Mouse (Mus musculus) heart, embryonic 15.5 days (tissue): ENCODE results near the gene Cyth1. TPM values are rescaled to one million over a fixed set of nuclear protein-coding genes. Genes with fewer than 3 reads are reported as not detected.

Experiments
- ATAC-seq: fragments of 200-750 bp; cut with Nextera tagmentation; replicated peaks from 2 replicates; pipeline ENCODE4 v1.8.0; 2017; ENCODE audit warnings: low read depth, moderate TSS enrichment; ENCODE audit not compliant: insufficient number of reproducible peaks, insufficient read depth, low FRiP score
- H3K27ac ChIP-seq: fragments of 300-500 bp; sonication (generic); 2 replicates; pipeline ENCODE4 v1.5.1; 2015; ENCODE audit warnings: mild to moderate bottlenecking, inconsistent platforms
- H3K27me3 ChIP-seq: fragments of 300-500 bp; sonication (generic); 2 replicates; pipeline ENCODE4 v1.6.1; 2015; ENCODE audit warnings: inconsistent platforms
- H3K36me3 ChIP-seq: fragments of 300-500 bp; sonication (generic); 2 replicates; pipeline ENCODE4 v1.6.1; 2015; ENCODE audit warnings: mild to moderate bottlenecking, inconsistent platforms
- H3K4me1 ChIP-seq: fragments of 300-500 bp; sonication (generic); replicated peaks from 2 replicates; pipeline ENCODE4 v1.6.1; 2015; ENCODE audit warnings: inconsistent platforms
- H3K4me2 ChIP-seq: fragments of 300-500 bp; sonication (generic); 2 replicates; pipeline ENCODE4 v1.6.1; 2015; ENCODE audit warnings: inconsistent platforms, mild to moderate bottlenecking, moderate library complexity
- H3K4me3 ChIP-seq: fragments of 300-500 bp; sonication (generic); 2 replicates; pipeline ENCODE4 v1.5.1; 2015; ENCODE audit warnings: mild to moderate bottlenecking, inconsistent platforms
- H3K9ac ChIP-seq: fragments of 300-500 bp; sonication (generic); 2 replicates; pipeline ENCODE4 v1.6.1; 2015; ENCODE audit warnings: mild to moderate bottlenecking, inconsistent platforms
- H3K9me3 ChIP-seq: fragments of 300-500 bp; sonication (generic); replicated peaks from 2 replicates; pipeline ENCODE4 v1.6.1; 2016; ENCODE audit warnings: inconsistent platforms
- WGBS: fragments of 180-500 bp; shearing (Covaris S2); methylation state at CpG from one replicate; pipeline ENCODE4 v1.1.7; 2015; ENCODE audit warnings: mixed read lengths; 5-methylcytosine and 5-hydroxymethylcytosine counted together
- polyA plus RNA-seq: library from polyadenylated mRNA; unstranded; fragments of >200 nt; fragmentation: Nextera tagmentation; extraction: Ambion mirVana; gene quantifications from 2 replicates; pipeline ENCODE4 v1.2.1, GENCODE M21; 2015

Gene Cyth1
- polyA plus RNA-seq, 1 experiment from 2014 or later: 18.0 TPM

DNA sequence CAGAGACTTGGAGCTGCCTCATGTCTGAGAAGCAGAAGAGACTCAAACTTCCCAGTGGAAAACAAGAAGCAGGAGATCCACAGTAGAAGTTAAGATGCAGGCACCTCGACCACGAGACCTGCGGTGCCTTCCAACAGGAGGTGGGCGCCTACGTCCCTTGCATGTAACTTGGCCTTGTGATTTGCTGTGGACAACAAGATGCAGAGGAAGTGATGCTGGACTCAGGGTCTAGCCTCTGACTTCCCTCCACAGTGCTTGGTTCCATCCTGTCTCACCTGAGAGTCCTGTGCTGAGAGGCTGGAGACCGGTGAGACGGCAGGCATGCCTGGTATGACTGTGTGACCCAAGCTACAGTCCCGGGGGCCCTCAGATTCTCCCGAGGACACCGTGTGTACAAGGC lies 101.9 kb downstream of the Cyth1 start:
- Histone ChIP-seq H3K27me3 (no peaks in the 10 kb centered on the region), H3K36me3 (no peaks in the 10 kb centered on the region), H3K9ac (no peak overlapping the region), H3K4me1 (peaks cover 35% of the 10 kb centered on the region), H3K27ac (peak overlapping the region; percentile 75), H3K4me2 (peak overlapping the region; percentile 44; the same call in 1 of the 2 replicates), H3K9me3 (no peaks in the 10 kb centered on the region), H3K4me3 (no peak overlapping the region)
- no peak for ATAC-seq
- WGBS: 91% methylated on average over 10 of the region's 10 CpGs

DNA sequence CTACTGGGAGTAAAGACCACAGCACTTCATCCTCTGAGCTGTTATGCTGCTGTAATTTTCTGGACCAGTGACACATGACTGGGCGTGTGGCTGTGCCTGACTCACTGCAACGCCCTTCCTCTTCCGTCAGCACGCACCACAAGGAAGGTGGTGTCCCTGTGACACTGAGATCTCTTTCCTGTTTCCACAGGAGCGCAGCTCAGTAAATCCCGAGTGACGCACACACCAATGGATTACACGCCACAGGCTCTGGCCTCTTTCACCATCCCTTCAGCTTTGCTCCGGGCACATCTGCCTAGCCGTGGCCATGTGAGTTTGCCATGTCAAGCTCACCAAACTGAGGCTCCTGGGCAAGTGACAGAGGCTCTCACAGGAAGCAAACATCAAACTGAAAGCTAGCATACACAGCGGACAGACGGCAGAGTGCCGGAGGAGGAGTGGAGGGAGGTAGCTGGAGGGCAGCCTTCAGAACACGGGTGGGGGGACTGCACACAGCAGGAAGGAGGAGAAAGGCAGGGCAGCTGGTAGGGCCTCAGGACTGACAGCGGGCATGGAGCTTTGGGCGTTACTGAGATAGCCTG lies 102.5 kb downstream of the Cyth1 start:
- ATAC-seq: peak; percentile 30
- WGBS: 58% methylated on average over 16 of the region's 16 CpGs
- peak overlapping the region; percentile 44 for H3K4me2 ChIP-seq

DNA sequence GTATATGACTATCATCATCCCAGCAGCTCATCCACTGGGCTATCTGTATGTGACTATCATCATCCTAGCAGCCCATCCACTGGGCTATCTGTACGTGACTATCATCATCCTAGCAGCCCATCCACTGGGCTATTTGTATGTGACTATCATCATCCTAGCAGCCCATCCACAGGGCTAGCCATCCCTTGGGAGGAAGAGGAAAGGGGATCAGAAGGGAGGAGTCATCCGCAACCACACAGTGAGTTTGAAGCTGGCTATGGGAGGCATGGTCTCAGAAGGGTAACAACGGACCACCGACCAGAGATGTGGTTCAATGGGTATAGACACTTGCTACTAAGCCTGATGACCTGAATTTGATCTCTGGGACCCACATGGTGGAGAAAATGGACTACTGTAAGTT lies 103.3 kb downstream of the Cyth1 start:
- Histone ChIP-seq H3K4me1 (peaks cover 32% of the 10 kb centered on the region), H3K27ac (peak overlapping the region; percentile 75; the same call in 1 of the 2 replicates), H3K27me3 (no peaks in the 10 kb centered on the region), H3K9me3 (no peaks in the 10 kb centered on the region), H3K4me2 (no peak overlapping the region), H3K4me3 (no peak overlapping the region), H3K9ac (no peak overlapping the region), H3K36me3 (no peaks in the 10 kb centered on the region)
- ATAC-seq: no peak
- 88% methylated on average over 4 of the region's 4 CpGs for WGBS

More for the DNA sequence above, 102.5 kb downstream of the Cyth1 start:
- H3K27ac ChIP-seq: peak overlapping the region; percentile 75
- no peaks in the 10 kb centered on the region for H3K9me3 ChIP-seq
- H3K36me3 ChIP-seq: no peaks in the 10 kb centered on the region
- no peak overlapping the region; the same call in 1 of the 2 replicates for H3K9ac ChIP-seq
- H3K4me3 ChIP-seq: peak overlapping the region; percentile 12; the same call in 1 of the 2 replicates
- H3K27me3 ChIP-seq: no peaks in the 10 kb centered on the region
- peaks cover 34% of the 10 kb centered on the region for H3K4me1 ChIP-seq

DNA sequence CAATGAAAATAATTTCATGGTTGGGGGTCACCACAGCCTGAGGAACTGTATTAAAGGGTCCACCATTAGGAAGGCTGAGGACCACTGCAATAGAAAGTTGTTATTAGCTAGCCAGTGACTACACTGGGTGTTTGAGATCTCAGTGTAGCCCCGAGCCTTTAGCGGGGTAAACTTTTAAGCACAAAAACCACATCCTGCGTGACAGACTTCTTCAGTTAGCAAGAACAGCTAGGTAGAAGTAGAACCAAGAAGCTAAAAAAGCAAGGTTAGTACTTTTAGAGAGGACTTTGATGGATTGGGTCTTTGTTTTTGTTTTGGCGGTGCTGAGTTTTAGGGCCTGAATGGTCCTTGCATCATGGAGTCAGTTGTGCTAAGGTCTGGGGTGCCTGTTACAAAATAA lies 104.7 kb downstream of the Cyth1 start:
- Histone ChIP-seq H3K4me3 (no peak overlapping the region), H3K9ac (no peak overlapping the region), H3K36me3 (no peaks in the 10 kb centered on the region), H3K27ac (no peak overlapping the region), H3K4me2 (no peak overlapping the region), H3K9me3 (no peaks in the 10 kb centered on the region), H3K27me3 (no peaks in the 10 kb centered on the region), H3K4me1 (peaks cover 23% of the 10 kb centered on the region)
- WGBS: 93% methylated on average over 4 of the region's 4 CpGs
- ATAC-seq: no peak

DNA sequence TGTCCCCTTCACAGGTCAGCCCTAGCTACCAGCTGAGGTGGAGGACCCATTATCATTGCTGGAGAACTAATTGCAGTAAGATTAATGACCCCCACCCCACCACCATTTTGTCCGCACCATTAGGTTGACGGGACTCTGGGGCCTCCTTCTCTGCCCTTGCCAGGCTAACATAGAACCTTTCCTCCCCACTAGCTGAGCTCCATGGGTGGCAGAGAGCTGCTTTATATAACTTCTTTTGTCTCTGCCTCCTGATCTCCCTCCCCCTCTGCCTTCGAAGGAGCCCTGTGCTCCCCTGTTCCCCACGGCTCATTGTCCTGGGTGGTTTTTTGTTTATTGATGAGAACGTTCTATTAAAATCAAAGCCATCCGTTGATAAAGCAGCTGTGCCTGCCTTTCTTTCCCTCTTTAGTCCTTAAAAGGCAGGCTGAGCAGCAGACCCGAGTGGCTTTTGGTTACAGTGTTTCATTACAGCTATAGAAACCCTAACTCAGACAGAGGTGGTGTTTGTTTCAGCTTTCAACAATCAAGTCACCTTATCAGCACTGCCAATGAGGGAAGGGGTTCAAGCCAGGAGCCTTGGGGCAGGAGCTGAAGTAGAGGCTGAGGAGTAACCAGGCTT lies 105.7 kb downstream of the Cyth1 start:
- Histone ChIP-seq H3K27ac (peak overlapping the region; percentile 38; the same call in 1 of the 2 replicates), H3K36me3 (no peaks in the 10 kb centered on the region), H3K9ac (no peak overlapping the region), H3K4me2 (no peak overlapping the region), H3K27me3 (no peaks in the 10 kb centered on the region), H3K4me3 (no peak overlapping the region), H3K4me1 (peaks cover 23% of the 10 kb centered on the region), H3K9me3 (no peaks in the 10 kb centered on the region)
- WGBS: 33% methylated on average over 7 of the region's 7 CpGs
- ATAC-seq: no peak

DNA sequence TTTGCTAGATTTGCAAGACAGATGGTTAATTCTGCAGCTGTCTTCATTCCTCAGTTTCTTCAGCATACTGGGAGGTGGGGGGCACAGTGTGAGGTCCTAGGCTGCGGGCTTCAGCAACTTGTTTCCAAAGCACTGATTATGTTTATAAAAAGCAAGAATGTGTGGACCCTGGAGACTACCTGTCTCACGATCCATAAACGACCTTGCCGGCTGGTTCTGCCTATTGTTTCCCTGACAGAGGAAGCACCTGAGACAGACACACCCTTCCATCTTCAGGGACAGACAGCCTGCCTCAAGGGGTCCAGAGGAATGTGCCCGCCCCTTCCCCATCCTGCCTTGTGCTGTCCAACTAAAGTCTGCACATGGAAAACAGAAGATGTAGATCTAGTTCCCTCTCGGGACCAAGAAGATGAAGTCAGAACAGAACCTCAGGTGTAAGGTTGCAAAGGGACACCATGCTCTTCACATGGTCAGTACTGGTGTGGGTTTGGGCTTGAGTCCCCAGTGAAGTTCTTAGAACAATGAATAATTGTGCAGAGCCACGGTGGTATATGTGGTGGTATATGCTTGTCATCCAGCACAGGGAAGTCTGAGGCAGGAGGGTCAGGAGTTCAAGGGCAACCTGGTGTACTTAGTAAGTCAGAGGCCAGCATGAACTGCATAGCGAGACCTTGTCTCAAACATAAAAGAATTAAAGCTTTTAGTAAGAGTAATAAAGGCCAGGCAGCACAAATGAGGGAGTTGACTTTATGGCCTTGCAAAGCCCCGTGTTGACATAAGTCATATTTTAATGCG lies 107.4 kb downstream of the Cyth1 start:
- Histone ChIP-seq H3K27me3 (no peaks in the 10 kb centered on the region), H3K4me2 (no peak overlapping the region), H3K4me1 (peaks cover 25% of the 10 kb centered on the region), H3K9me3 (no peaks in the 10 kb centered on the region), H3K4me3 (no peak overlapping the region), H3K27ac (no peak overlapping the region), H3K36me3 (no peaks in the 10 kb centered on the region), H3K9ac (no peak overlapping the region)
- 61% methylated on average over 10 of the region's 10 CpGs for WGBS
- ATAC-seq: no peak

DNA sequence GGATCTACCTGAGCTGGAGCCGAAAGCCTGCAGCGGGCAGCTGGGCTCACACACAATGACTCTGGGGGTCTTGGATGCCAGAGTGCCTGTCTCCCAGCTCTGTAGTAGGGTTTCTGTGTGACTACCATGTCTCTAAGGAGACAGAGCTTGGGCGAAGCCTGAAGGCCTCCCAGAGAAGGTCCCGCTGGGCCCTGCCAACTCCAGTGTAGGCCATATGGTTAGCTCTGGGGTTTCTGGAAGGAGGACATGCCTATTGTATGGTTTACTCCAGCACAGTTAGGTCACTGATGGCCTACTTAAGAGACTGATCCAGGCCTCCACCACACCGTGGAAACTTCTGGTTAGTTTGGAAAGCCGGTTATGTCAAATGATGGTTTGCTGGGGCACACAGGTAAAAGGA lies 110.0 kb downstream of the Cyth1 start:
- Histone ChIP-seq H3K9ac (no peak overlapping the region), H3K9me3 (no peaks in the 10 kb centered on the region), H3K4me1 (peaks cover 33% of the 10 kb centered on the region), H3K4me2 (no peak overlapping the region), H3K36me3 (no peaks in the 10 kb centered on the region), H3K27me3 (no peaks in the 10 kb centered on the region), H3K27ac (no peak overlapping the region), H3K4me3 (no peak overlapping the region)
- 96% methylated on average over 6 of the region's 6 CpGs for WGBS
- no peak for ATAC-seq

DNA sequence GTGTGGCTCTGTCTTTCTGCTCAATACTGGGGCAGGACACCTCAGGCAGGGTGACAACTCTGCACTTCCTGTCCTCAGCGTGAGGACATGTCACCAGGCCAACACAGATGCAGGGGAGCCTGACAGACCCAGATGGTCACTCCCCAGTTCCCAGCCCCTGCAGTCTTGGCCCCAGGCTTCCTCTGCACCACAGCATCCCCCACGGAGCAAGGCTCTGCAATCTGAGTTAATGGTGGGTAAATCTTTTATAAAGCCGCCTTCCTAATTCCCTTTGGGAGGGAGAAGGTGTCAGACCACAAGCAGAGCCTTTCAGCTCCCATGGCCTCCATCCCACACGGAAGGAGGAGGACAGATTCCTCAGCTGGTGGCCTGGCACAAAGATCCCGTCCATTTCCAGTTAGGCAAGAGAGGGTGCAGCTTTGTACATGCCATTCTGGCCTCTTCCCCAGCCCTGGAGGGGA lies 112.2 kb downstream of the Cyth1 start:
- no peaks in the 10 kb centered on the region for H3K9me3 ChIP-seq
- no peak overlapping the region for H3K4me2 ChIP-seq
- ATAC-seq: no peak
- H3K4me3 ChIP-seq: no peak overlapping the region
- no peak overlapping the region for H3K27ac ChIP-seq
- peaks cover 39% of the 10 kb centered on the region for H3K4me1 ChIP-seq
- no peaks in the 10 kb centered on the region for H3K36me3 ChIP-seq
- no peaks in the 10 kb centered on the region for H3K27me3 ChIP-seq
- H3K9ac ChIP-seq: no peak overlapping the region
- 59% methylated on average over 5 of the region's 5 CpGs for whole genome bisulfite sequencing

DNA sequence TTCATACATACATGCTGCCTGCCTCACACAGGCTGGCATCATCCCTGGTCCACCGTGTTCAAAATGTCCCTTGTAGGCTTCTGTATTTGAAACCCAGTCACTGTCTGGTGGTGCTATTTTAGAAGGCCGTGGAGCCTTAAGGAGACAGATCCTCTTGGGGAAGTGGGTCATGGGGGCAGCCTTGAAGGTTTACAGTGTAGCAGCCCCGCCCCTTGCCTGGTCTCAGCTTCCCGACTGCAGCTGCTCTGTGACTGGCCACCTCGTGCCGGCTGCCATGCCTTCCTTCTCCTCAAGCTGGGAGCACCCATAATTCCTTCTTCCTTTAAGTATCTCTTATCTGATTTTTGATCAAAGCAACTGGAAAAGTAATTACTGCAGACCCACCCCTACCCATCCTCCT lies 113.1 kb downstream of the Cyth1 start:
- ATAC-seq: no peak
- Histone ChIP-seq H3K27ac (no peak overlapping the region), H3K4me2 (no peak overlapping the region), H3K9me3 (no peaks in the 10 kb centered on the region), H3K9ac (no peak overlapping the region), H3K4me3 (no peak overlapping the region), H3K27me3 (no peaks in the 10 kb centered on the region), H3K4me1 (peaks cover 30% of the 10 kb centered on the region), H3K36me3 (no peaks in the 10 kb centered on the region)
- WGBS: 56% methylated on average over 6 of the region's 6 CpGs

DNA sequence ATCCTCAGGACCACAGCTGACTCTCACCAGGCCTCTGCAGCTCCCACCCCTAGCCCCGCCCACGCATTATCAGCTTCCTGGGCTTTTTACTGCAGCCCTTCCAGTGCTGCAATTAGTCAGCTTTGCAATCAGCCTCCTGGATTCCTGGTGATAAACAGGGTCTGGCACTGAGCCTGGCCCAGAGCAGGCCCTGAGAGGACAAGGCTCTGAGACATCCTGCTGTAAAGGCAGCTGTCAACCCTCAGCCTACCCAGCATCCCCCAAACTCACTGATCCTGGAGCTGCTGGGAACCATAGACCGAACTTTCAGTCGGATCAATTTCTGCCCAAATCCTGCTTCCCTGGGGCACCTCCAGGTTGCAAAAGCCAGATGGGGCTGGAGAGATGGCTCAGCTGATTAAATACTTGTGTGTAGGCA lies 114.6 kb downstream of the Cyth1 start:
- peaks cover 30% of the 10 kb centered on the region for H3K4me1 ChIP-seq

DNA sequence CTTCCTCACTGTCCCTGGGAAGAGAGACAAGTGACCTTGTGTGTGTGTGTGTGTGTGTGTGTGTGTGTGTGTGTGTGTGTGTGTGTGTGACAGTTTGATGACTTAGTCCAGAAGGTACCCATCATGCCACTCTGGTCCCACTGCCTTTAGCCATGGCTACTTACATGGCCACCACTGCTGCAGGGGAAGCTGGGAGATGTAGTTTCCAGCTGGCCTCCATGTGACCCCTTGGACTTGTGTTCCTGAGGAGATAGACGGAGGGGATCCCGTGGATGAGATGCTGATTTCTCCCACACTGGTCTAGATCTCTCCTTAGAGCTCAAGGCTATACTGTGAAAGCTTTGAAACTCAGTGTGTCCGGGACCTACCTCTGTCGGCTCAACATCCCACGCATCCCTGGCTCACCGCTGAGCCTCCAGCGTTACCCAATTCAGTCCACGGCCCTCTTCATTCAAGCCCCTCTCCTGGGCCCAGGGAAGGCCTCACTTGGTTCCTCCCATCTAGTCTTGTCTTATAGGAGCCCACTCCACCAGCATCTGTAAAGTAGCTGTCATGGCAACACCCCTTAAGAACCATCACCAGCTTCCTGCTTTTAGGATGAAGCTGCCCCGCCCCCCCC lies 115.2 kb downstream of the Cyth1 start:
- Histone ChIP-seq H3K27ac (peak overlapping the region; percentile 70), H3K4me1 (peaks cover 30% of the 10 kb centered on the region), H3K36me3 (no peaks in the 10 kb centered on the region), H3K9me3 (no peaks in the 10 kb centered on the region), H3K4me3 (no peak overlapping the region), H3K9ac (no peak overlapping the region), H3K27me3 (no peaks in the 10 kb centered on the region), H3K4me2 (no peak overlapping the region)
- WGBS: 49% methylated on average over 9 of the region's 9 CpGs
- ATAC-seq: 0 out of 2 replicates have a peak, but pooled peaks have one; percentile 2

More for the DNA sequence above, 114.6 kb downstream of the Cyth1 start:
- Histone ChIP-seq H3K4me3 (no peak overlapping the region), H3K27ac (peak overlapping the region; percentile 70), H3K36me3 (no peaks in the 10 kb centered on the region), H3K9ac (no peak overlapping the region), H3K27me3 (no peaks in the 10 kb centered on the region), H3K9me3 (no peaks in the 10 kb centered on the region), H3K4me2 (no peak overlapping the region)
- ATAC-seq: peak; percentile 56
- 15% methylated on average over 4 of the region's 4 CpGs for WGBS
